Mouse (Mus musculus) R1 (cell line): ENCODE measurements at regions not wholly inside any gene's neighbourhood (a gene's known extent, or its start where the extent isn't known, plus 50 kb on each side); places are given as distances from the start of the nearest gene placed in this dataset.
A peak's percentile ranks its signal among the peaks of the same experiment; 100 is the strongest.

Experiments
- DNase-seq: peaks from one replicate; pipeline ENCODE4 v3.0.0-alpha.2; 2018; ENCODE audit warnings: low read depth, low spot score

GRCm38 (mm10) chr10:113285483-113285882 is 356.7 kb upstream of the Atxn7l3b start:
- no peak for DNase-seq

- peak; percentile 2 for DNase-seq
Observed at GRCm38 (mm10) chr10:113240766-113241372, 312.1 kb upstream of the Atxn7l3b start.
